Mouse (Mus musculus) liver, adult (tissue): ENCODE data around the gene Nop9.

ENCODE experiments used
- GATA4 ChIP-seq: IDR thresholded peaks from 2 replicates; pipeline ENCODE4 v1.6.1; 2014; ENCODE audit warnings: mild to moderate bottlenecking, low read length; ENCODE audit not compliant: insufficient replicate concordance

The Nop9 gene

DNA sequence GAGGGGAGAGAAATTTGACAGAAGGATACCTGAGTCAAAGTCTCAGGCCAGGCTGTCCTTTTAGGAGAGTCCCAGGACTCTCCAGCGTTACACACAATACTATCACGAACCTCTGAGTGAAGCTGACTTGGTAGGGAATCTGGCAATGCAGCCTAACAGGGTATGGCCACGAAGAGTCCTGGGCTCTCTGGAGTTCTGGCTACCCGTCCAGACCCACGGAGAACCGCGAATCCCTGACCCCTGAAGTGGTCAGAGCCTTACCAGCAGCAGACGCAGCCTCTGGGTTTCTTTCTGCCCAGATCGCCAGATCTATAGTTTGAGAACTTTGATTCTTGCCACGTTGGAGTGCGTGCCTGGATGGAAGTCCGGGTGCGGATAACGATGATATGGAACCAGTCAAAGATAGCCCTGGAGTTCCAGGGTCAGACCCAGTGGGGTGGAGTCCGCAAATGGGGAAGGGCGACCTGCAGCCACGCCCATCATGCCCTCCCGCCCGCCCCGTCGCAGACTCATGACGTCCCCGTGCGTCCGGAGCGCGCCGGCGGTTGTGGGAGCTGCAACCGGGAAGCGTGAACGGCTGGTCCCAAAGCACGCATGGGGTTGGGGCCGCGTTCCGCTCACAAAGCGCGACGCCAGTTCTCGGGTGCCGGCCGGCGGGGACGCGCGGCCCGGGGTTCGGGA lies at the start of gene Nop9, which contains the start of gene Dhrs1:
Gene Nop9 (plus strand): TSS at position 514 of the 681 bp plus-strand sequence.
Gene Dhrs1 (minus strand): TSS at position 511 of the 681 bp plus-strand sequence.
- peak; percentile 73; the same call in 1 of the 2 replicates for TF ChIP-seq GATA4

DNA sequence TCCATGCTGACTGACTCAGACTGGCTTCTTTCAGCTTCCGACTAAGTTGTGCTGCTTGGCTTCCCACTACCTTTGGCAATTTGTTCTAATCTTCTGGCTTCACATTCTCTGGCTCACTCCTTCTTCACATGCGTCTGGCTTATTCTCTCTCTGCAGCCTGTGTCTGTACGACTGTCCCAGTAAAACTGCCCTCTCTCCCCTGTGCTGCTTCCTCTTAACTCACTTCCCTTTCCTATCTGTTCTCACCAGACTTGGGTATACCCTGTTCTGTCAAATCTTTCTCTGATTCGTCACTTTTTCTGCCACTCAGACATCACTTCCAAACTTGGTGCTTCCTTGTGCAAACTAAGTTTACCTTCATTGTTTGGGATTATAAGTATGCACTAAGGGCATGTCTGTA lies 48.3 kb upstream of the Nop9 start:
- no peak for TF ChIP-seq GATA4

DNA sequence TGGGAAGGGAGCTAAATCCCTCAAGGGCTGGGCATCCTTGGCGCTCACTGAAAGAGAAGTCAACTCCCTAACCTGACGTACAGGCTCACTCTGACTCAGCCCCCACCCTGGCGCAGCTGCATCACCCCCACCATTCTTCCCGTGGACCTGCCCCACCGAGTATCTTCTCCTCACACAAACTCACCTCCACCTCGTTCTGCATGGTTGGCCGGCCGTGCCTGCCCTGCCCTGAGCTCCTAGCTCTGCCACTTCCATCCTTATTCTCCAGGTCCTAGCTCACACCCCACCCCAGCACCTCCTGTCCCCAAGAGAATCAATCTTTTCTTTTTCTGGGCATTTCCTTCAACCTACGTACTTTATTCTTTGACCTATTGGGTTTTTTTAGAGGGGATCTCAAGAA lies 44.4 kb upstream of the Nop9 start:
- TF ChIP-seq GATA4: no peak

- no peak for TF ChIP-seq GATA4
Observed at GRCm38 (mm10) chr14:55702761-55703160, 42.7 kb upstream of the Nop9 start.

DNA sequence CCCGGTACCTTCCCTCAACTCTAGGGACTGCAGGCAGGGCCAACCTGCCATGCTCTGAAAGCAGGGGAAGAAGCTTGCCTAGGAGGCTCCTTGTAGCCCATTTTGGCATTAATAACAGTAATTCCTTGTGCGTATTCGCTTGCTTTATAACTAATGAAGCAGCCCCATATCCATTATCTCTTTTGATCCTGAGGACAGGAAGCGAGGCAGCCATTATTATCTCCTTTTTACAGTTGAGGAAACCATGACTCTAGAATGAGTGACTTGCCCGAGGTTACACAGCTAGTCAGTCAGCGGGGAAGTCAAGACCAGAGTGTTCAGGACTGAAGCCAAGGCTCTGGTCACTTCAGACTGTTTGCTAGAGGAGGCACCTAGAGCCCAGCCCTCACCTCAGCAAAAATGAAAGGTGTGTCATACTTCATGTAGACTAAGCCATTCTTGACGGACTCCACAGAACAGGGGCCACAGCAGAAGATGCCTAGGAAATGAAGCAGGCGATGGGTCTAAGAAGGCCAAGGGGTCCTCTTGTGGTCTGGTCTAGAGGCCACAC lies 39.4 kb upstream of the Nop9 start:
- TF ChIP-seq GATA4: no peak

- no peak for TF ChIP-seq GATA4
Observed at GRCm38 (mm10) chr14:55707397-55707796, 38.1 kb upstream of the Nop9 start.

GRCm38 (mm10) chr14:55709509-55709908 lies 36.0 kb upstream of the Nop9 start:
- no peak for TF ChIP-seq GATA4

GRCm38 (mm10) chr14:55711786-55712185 lies 33.7 kb upstream of the Nop9 start:
- no peak for TF ChIP-seq GATA4

- no peak for TF ChIP-seq GATA4
Observed at GRCm38 (mm10) chr14:55713007-55713728, 32.3 kb upstream of the Nop9 start.

DNA sequence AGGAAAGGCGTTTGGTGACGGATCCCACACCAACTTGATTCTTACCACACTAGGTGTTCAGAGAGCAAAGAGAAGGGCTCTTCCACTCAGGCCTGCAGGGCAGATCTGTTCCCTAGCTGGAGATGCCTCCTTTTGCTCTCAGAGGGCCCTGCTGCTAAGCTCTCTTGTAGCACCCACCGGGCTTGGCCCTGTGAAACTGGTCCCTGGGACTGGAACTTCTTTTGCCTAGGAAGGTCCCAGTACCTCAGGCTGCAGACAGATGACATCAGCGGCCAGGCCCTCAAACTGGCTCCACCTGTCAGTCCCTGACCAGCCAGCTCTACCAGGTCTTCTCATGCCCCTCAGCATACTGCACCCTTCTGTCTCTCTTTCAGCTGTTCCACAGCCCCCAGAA lies 31.8 kb upstream of the Nop9 start, which contains the start of gene Tgm1:
Gene Tgm1 (minus strand): TSS at position 198 of the 394 bp plus-strand sequence.
- TF ChIP-seq GATA4: no peak

DNA sequence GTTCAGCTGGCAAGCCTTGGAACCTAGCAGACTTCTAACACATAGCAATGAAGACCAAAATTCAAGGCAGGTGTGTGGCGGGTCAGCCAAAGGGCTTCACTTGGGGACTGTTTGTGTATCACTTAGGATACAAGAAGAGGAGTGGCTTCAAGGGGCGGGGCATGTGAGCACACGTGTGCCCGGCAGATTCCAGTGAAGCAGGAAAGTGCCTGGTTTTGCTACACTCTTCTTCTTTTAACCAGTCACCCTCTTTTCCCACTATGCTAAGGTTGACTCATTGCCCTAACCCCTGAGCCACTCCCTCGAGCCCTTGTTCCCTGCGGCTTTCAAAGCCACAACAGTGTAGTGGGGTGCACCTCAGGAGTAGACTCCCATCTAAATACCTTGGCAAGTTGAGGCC lies 30.6 kb upstream of the Nop9 start:
- no peak for TF ChIP-seq GATA4

DNA sequence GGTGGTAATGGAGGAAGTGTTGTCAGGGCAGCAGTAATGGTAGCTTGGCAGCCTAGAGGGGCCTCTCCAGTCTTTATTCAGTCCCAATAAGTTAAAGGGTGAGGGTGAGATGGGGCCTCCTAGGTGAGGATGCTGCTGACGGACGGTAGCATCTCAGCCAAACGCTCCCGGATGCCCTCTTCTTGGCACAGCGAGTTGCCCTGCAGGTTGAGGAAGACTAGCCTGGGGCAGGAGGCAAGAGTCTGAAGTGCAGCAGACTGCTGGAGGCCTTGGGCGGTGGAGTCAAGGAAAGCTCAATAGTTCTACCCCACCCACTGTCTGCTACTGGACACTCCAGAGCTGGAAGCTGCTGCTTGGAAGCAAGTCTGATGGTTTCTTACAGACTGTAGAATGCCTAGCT lies 29.2 kb upstream of the Nop9 start:
- TF ChIP-seq GATA4: no peak

- TF ChIP-seq GATA4: no peak
Observed at GRCm38 (mm10) chr14:55716884-55717283, 28.6 kb upstream of the Nop9 start.

GRCm38 (mm10) chr14:55719737-55720136 lies 25.8 kb upstream of the Nop9 start:
- no peak for TF ChIP-seq GATA4

DNA sequence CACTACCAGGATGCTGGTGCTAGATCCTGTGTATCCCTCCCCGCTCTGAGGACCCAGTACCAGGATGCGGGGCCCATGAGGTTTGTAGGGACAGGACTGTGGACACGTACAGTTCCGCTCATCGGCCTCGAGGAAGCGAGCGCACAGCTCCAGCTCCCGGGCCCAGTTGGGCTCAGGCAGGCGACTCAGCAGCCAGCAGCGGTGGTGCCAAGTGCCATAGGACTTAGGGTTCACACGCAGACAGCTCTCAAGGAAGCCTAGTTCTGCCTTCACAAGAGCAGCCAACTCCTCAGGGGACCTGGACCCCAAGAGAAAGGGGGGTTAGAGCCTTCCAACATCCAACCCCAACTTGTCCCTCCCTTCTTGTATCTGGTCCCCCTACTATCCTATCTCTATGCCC lies 24.8 kb upstream of the Nop9 start:
- no peak for TF ChIP-seq GATA4

GRCm38 (mm10) chr14:55721076-55721475 lies 24.4 kb upstream of the Nop9 start:
- TF ChIP-seq GATA4: no peak
